Mouse (Mus musculus) urinary bladder, adult 18-20 months (tissue): ENCODE measurements at regions not wholly inside any gene's neighbourhood (a gene's known extent, or its start where the extent isn't known, plus 50 kb on each side); places are given as distances from the start of the nearest gene placed in this dataset.
A peak's percentile ranks its signal among the peaks of the same experiment; 100 is the strongest.

ENCODE experiments used
- DNase-seq, 2 experiments: peaks; one replicate each; pipeline ENCODE4 v3.0.0; 2022; ENCODE audit warnings: low spot score in 2 of 2, mixed read lengths in 2 of 2

DNA sequence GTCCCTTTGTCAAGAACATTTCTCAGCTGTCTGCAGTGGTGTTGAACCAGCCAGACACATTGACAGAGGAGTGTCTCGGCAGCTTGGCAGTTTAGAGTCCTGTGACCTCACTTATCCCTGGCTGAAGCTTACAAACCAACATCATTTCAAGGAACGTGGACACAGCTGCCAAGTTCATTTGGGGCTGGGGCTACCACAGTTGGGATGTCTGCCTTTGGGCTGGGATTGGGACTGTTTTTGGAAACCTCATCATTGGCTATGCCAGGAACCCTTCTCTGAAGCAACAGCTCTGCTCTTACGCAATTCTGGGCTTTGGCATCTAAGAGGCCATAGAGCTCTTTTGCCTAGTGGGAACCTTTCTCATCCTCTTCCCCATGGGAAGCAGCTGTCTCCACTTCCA is 200.4 kb downstream of the Gm15262 start:
- DNase-seq, result peak in 1 of 2 experiments; percentile 5

DNA sequence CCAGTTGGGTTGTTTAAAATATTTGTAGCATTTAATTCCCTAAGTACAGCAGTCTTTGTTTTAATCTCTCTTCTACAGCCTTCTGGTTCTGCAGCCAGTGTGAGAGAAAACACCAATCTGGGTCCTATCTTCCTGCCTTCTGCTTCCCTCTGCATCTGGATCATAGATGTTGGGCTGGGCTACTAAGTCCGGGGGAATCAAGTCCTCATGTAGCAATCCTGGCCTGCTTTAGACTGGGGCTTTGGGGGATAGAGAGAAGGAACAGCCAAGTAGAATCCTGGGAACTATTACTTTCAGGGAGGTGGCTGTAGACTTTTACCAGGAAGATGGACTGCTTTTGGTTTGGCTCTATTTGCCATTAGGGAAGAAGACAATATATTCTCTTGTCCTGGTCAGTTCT is 205.5 kb upstream of the Rai2 start:
- DNase-seq, result no peak

DNA sequence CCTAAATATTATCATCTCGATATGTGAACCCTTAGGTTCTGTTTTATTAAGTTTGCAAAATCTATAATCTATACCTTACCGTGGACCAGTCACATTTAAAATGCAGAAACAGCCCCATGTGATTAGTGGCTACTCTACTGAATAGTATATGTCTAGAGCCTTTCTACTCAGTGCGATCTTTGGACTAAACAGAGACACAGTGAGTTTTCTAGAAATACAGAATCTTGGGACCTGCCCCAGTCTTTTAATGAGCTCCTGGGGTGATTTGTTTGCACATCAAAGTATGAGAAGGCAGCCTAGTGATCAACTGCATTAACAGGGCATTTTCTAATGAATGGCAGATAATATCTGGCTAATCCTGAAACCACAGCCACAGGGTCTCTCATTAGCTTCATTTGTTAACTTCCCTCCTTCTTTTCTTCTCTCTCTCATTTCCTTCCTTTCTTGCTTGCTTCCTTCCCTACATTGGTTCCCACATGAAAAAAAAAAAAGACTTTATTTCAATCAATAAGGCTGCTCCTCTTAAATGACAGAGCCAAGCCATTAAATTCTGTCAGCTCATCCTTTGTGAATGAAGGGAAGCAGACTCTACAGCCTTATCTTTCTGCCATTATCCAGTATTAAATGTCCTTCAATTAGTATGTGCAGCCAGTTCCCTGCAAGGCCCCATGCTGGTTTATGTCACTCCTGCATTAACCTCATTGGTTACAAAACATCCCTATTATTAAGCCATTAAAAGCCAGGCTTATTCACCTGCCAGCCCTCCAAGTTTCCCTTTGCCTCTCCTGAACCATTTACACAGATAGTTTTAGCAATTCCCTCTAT is 193.2 kb upstream of the Rai2 start:
- DNase-seq, result no peak

DNA sequence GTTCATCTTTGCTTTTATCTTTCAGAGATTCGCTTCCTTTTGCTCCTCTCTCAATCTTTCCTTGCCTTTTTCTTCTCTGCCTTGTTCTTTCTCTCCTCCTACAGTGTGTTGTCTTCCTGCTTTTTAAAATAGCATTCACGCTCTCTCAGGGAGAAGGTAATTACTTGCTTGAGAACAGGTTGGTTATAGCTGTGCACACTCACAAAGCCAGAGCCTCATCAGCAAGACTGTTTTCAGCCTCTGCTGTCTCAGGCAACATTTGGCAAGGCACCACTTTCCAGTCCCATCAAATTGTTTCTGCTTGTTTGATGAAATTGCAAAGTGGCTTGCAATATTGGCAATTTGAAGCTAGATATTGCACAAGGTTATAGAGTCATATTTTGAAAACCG is 192.6 kb upstream of the Rai2 start:
- no peak for DNase-seq

DNA sequence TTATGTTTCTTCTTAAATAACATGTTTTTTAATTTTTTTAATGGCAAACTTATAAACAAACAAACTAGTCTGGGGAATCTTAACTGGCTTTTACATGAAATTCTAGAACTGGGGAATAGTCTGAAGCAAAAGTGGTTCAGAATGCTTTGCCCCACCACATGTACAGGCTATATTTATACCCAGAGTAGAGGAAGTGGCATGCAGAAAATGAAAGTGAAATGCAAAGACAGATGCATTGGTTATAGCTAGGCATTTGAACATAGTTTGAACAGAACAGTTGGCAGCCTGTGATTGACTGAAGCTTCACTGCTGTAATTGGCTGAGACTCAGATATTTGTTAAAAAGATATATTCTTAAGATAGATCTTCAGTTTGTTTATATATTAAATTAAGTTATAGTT is 179.6 kb upstream of the Rai2 start:
- no peak for DNase-seq

DNA sequence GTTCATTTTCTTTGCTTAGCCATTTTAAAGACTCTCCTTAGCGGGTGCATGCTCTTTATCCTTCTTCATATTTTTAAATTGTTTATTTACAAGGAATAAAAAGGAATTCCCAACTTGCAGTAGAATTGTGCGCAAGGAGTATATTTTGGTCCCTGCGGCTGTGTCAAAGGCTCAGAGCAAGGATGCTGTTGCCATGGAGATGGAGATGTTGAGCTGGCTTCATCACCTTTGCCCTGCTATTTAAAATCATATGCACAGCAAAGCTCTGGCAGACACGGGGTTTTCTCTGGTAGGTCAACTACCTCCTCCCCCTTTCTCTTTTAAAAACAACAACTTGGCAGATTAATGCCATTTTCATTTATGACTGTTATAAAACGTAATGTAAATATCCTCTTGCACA is 160.0 kb upstream of the Rai2 start:
- no peak for DNase-seq

DNA sequence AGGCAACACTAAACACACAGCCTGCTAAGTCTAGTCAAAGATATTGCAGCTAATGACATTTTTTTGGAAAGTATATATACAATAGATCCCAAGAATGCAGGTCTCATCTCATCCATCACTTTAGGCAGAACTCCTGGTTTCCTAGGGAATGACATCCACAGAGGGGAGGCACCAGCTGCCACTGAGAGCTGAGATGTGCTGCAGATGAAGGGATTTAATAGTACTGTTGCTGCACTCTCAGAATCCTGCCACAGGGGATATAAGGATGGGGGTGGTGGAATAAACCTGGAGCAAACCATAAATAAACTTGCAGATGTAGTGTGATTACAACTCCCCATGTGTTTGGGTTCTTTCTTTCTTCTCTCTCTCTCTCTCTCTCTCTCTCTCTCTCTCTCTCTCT is 158.4 kb upstream of the Rai2 start:
- no peak for DNase-seq

DNA sequence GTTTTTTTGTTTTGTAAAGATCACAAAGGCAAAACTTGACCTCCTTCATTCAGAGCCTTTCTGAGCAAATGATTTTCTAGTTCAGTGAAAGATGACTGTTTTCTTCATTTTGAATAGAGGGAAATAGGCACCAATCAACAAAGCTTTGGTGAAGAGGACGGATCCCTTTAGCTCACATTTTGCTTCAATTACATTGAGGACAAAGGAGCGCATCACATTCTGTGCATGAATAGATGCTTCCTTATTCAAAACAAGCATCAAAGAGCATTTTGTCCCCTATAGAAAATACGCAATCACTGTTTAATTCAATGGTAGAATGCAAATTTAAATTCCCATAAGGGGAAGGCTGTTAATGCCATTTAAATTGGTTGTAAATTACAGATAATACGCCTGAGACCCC is 150.4 kb upstream of the Rai2 start:
- no peak for DNase-seq

DNA sequence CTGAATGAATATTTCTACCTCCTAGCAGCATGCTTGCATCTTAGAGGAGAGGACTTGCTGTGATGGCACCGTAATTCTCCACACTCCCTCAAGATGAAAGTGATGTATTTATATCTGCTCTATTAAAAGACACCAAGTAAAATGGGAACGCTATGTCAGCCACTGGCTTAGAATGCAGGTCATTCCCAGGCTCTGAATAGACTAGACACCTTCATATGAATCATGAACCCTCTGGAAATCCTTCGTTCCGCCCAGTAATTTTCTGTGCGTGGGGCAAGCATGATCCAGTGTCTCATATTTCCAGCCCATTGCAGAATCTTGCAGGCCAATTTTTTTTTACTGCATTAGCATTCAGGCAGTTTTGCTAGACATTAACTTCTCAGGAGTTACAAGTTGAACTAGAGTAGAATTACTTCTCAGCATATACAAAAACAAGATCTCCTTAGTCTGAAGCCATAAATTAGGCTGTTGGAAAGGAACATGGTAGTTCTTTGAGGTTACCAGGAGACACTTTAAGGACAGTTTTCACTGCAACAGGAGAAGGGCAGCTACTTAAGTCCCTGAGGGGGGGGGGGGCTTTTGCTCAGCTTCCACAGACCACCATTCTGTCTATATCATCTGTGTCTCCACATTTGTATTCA is 134.7 kb upstream of the Rai2 start:
- no peak for DNase-seq

DNA sequence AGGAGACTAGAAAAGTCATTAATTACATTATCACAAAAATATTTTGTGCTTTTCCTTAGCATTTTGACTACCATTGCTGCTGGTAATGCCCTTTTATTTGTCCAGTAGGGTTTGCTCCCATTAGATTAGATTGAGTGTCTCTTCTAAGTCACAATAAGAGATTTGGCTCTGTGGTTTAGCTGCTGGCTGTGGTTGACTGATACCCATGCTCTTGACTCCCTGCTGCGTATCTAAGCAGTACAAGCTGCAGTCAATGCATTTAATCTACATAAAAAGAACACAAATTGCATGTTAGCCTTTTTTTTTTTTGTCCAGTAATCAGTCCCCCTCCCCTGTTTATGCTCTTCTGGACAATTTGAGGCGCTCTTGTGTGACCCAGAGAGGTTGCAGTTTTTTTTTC is 133.0 kb upstream of the Rai2 start:
- no peak for DNase-seq

DNA sequence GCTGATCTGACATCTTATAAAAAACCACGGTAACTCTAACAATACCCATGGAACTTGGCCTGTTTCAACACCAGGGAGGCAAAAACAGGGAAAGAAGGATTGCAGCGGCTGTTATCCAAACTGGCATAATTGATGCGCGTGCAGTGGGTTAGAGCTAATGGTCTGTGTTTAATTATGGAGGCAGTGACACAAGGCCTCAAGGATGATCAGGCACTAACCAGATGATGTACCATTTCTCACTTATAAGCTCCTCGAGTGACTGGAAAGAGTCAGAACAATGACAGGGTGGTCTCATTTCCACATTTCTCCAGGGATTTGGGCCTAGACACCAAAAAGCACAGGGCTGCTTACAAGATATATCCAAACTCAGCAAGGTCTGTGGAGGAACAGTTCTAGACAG is 83.0 kb upstream of the Rai2 start:
- no peak for DNase-seq

DNA sequence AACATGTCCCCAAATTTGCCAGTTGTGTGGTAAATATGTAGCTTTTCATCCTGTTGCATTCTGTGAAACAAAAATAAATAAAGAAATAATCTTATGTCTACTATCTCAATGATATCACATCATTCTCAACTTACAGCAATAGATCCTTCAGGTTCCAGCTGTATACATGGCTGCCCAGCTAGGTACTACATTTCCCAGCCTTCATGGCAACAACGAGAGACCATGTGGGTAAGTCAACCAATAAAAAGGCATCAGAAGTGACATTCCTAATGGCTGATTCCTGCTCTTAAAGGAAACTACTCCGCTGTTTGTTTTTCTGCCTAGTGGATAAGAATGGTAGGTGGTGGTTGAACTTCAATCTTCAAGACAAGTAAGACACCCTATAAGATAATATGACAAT is 82.5 kb upstream of the Rai2 start:
- DNase-seq, result no peak

DNA sequence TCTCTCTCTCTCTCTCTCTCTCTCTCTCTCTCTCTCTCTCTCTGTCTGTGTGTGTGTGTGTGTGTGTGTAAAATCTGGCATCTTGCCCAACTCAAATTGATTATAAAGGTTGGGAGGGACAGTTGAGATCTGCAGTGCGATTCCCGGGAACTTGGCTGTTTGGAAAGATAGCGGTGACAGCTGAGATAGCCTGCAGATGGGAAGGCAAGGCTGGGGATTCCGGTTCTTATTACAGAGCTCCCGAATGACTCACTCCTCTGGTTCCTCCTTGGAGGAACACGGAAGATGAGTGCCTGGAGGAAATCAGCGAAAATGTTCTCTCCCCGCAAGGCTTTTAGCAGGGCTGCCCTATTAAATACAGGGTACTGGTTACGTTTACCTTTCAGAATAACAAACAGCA is 81.2 kb upstream of the Rai2 start:
- DNase-seq, result peak in 1 of 2 experiments; percentile 10

DNA sequence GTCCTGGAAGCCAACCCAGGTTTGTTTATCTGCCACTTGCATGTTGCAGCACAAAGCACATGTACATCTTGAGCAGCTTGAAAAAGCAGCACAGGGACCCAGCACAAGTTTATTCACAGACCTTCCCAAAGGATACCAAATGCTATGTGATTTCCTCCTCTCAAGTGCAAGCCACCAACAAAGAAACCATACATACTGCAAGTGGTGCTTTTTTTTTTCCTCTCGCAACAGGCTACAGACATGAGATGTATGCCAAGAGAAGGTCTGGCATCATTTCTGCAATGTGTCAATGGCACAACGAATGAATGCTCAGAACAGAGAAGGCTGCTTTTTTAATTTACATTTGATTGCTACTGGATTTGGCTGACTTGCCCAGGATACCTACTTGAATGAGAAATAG is 63.8 kb upstream of the Rai2 start:
- DNase-seq, result no peak

DNA sequence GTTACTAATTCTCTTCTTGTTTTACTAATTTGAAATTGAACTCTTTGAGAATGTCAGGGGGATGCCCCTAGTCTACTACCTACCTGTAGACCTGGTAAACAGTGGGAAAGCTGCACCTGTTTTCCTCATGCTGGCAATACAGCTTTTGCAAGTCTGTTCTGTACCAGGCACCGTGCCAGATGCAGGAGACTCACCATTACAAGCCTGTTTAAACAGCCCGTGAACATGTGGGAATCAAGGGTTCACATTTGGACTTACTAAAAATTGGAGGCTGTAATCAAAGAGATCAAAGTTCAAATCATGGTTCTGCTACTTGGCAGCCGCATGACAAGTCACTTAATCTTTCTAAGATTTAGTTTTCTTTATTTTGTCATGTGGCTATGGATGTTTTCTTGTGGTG is 56.8 kb upstream of the Rai2 start:
- DNase-seq, result no peak

DNA sequence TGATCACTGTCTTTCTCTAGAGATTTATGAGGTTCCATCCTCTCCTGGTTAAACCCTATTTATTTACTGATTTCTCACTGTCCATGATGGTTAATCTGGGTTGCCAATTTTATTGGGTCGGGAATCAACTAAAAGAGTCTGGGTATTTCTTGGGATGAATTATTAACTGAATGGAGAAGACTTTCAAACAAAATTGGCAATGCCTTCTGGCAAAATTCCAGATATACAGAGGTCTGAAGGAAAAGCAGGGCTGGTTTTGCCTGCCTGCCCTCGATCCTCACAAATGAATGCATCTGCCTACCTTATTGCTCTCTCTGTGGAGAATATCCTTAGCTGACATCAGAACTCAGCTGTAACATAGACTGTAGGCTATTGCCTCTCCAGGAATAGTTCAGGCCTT is 54.9 kb upstream of the Rai2 start:
- DNase-seq, result no peak
